Mouse (Mus musculus): Measurements from ENCODE around the gene Gm37240.
A peak's percentile ranks its signal among the peaks of the same experiment; 100 is the strongest.

The Gm37240 gene

DNA sequence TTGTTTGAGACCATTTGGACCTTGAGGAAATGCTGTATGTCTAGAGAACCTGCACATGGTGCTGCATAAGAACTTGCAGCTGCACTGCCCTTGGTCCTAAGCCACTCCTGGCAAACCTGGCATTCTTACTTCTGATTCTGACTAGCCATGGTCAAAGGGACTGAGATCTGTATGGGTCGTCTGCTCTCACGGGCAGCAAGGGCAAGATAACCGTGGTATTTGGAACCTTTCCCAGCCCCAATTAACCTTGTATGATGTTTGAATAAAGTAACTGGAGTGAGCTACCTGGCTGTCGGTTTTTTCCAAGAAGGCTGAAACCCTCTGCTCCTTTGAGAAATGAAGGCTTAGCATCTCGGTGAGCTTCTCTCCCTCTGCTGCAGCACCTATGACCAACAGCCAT is 8.4 kb downstream of the Gm37240 start:
- ATAC-seq (ENCODE audit: low TSS enrichment), result no peak

DNA sequence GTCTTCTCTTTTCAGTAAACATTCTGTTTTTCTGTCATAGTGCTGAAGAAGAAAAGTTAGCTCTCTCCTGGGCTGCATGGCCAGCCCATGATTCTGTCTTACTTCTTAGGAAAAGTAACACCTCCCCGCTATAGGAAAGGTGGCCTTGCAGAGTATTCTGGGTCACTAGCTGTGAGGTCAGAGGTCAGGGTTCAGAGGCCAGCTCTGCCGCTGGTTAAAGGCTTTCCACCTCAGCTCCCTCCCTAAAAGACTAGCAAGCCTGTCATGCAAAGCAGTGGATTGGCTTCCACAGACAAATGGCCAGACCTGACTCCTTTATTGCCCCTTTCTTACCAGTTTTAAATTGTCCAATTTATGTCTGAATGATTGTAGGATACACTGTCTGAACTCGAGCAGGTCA is 23.3 kb downstream of the Gm37240 start:
- no peak for ATAC-seq (ENCODE audit: low TSS enrichment)

DNA sequence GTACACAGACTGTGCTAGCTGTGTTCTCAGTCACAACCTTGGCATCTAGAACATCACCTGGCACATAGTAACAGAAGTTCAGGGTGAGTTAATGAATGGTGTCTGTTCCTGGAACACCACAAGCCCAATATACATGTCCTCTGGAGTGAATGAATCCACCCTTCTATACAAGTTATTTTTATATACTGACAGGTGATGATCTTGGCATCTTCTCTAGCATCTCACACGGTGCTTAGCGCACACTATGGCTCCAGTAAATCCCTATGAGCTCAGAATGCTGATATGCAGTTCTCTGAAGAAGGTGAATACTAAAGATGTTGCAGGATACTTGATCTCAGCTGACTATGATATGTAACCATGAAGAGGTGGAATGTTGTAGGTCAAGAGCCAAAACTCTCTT is 24.4 kb downstream of the Gm37240 start:
- no peak for ATAC-seq (ENCODE audit: low TSS enrichment)

GRCm38 (mm10) chr3:85860996-85861395 is 26.3 kb downstream of the Gm37240 start:
- no peak for ATAC-seq (ENCODE audit: low TSS enrichment)

- no peak for ATAC-seq (ENCODE audit: low TSS enrichment)
Observed at GRCm38 (mm10) chr3:85859311-85859710, 28.0 kb downstream of the Gm37240 start.

GRCm38 (mm10) chr3:85858140-85859135 is 28.9 kb downstream of the Gm37240 start:
- peak; percentile 62 for ATAC-seq (ENCODE audit: low TSS enrichment)

GRCm38 (mm10) chr3:85857083-85857482 is 30.2 kb downstream of the Gm37240 start:
- ATAC-seq (ENCODE audit: low TSS enrichment), result no peak

DNA sequence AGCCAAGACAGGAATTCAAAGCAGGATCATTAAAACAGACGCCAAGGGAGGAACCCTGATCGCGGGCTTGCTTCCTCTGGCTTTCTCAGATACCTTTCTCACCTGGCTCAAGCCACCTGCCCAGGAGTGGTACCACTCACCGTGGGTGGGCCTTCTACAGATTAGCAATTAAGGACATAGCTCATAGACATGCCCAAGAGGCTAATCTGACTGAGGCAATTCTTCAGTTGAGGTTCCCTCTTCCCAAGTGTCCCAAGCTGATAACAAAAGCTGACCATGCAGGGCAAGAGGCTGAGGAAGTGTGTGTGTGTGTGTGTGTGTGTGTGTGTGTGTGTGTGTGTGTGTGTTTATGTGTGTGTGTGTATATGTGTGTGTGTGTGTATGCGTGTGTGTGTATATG is 31.4 kb downstream of the Gm37240 start:
- no peak for ATAC-seq (ENCODE audit: low TSS enrichment)

DNA sequence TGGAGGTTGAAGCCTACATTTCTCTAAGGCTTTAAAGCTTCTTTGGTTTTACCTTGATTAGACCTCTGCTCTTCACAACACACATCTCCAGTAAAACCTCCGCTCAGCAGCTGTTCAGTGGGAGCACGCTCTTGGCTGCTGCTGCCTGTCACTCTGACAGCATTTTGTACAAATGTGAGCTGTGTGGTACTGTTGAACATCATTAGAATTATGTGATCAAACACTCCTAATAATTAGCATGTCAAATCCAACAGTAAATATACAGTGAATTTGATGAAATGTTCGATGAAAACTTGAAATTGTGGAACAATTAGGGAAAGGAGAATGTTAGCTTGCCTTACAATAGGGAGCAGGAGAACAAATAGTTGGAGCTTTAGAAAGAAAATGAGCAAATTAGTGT is 32.3 kb downstream of the Gm37240 start:
- 0 out of 2 replicates have a peak, but pooled peaks have one; percentile 31 for ATAC-seq (ENCODE audit: low TSS enrichment)

GRCm38 (mm10) chr3:85854143-85854542 is 33.2 kb downstream of the Gm37240 start:
- ATAC-seq (ENCODE audit: low TSS enrichment), result no peak

DNA sequence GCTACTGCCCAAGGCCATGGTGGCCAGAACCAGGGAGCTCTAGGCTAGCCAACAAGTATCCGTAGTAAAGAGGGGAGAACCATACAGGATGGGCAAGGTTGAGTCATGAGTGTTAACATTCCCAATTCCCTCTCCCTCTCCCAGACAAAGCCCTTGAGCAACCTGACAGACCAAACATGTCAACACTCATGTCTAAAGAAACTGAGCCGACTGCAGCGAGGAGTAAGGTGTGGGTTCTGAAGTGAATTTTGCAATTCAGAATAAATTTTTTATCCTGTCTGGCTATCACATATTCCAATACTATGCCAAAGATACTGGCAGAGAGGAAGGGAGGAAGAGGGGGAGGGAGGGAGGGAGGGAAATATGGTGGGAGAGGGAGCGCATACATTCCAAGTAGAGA is 33.6 kb downstream of the Gm37240 start:
- no peak for ATAC-seq (ENCODE audit: low TSS enrichment)

- ATAC-seq (ENCODE audit: low TSS enrichment), result no peak
Observed at GRCm38 (mm10) chr3:85850079-85850478, 37.2 kb downstream of the Gm37240 start.

- ATAC-seq (ENCODE audit: low TSS enrichment), result no peak
Observed at GRCm38 (mm10) chr3:85846316-85846715, 41.0 kb downstream of the Gm37240 start.

- no peak for ATAC-seq (ENCODE audit: low TSS enrichment)
Observed at GRCm38 (mm10) chr3:85845341-85845740, 42.0 kb downstream of the Gm37240 start.

DNA sequence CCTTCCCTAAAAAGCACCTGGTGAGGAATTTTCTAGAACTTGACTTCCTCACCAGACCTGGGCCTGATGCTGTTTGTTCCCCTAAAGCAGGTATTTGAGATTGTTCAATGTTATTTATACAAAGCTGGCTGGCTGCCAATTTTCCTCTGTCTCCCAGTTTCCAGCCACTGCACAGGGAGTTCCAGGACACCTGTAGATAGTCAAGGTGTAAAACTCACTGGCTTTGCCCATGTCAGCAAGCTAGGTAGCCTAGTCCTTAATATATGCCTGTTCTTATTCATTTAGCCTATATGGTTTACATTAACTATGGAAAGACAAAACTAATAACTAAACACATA is 44.5 kb downstream of the Gm37240 start:
- no peak for ATAC-seq (ENCODE audit: low TSS enrichment)

DNA sequence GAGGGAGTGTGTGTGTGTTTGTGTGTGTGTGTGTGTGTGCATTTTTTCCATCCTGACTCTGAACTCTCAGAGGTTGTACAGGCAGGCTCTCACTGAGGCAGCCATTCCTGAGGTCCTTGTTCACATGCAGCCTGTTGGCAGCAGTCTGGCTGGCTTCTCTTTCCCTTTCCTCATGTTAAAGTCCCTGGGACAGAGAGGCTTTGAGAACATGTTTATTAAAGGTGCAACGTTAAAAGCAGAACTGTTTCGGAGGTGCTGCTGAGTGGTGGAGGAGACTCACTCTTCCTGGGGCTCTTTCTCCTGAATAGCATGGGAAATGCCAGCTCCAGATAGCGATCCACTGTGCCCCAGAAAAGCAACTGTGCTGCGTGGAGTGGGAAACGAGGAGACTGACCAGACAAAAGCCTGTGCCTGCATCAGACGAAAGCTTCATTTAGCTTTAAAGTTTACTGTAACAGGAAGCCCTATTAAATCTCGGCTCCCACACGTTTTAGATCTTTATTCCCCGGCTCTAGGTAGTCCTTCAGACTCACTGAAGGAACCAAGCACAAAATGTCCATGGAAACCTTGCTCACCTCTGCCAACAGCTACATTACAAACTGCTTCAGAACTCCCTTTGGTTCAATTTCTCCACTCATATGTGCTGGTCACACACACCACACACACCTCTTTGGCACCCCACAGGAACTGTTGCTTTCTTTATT is 45.0 kb downstream of the Gm37240 start:
- peak; percentile 90 for ATAC-seq (ENCODE audit: low TSS enrichment)

DNA sequence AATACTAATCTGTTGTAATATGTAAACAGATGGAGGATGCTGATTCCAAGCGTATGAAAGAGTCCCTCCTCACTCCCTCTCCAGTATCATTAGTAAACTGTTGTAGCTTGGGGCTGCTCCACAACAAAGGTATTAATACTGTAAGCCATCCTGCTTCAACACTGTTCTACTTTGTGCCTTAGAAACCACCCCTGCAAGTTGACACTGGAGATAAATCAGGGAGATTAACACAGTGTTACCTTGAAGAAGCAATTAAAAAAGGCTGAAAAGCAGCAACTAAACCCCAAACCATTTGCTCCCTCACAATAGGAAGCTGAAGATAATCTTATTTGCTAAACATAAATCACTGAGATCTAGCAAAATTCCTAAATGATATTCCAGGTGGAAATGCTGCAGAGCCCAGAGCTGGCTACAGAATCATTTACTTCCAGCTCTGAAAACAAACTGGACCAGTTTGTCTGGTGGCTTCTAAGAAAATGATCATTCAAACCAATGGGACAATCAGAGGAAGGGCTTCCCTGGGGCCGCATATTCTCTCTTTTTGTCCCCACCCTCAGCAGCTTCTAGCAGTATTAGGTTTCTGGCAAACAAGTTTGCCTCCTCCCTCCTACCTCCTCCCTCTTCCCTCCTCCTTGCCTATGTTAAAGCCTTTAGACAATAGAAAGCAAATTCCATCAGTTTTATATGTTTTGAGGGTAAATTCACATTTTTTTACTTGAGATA is 45.7 kb downstream of the Gm37240 start:
- peak; percentile 38; the same call in 1 of the 2 replicates for ATAC-seq (ENCODE audit: low TSS enrichment)

DNA sequence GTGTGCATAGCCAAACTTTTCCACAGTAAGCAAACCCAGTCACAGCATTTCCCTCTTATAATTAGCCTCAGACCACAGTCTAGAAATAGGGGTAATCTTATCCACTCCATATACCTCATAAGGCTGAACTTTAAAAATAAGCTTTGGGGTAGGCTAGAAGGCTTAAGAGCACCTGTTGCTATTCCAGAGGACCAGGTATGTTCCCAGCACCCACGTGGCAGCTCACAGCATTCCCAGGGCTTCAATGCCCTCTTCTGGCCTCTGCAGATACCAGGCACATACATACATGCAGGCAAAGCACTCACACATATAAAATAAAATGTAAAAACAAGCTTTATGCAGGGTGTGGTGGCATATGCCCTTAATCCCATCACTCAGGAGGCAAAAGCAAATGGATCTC is 53.7 kb downstream of the Gm37240 start:
- ATAC-seq (ENCODE audit: low TSS enrichment), result no peak

- no peak for ATAC-seq (ENCODE audit: low TSS enrichment)
Observed at GRCm38 (mm10) chr3:85832490-85833155, 54.7 kb downstream of the Gm37240 start.

DNA sequence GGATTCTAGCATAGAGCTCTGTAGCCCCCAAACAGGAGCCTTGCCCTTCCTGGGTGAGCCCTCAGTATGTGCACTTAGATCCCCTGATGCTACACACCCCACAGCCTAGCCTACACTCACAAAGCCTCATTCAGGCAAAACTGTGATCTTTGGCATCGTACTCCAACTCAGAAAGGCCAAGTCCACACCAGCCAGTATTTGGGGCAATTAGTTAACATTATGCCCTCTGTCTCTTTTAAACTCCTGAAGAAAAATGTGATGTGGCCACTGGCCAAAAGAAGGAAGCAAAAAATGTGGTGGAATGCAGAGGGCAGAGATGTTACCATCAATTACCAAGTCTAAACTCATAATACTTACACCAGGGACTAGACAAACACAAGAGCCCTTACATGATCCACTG is 55.5 kb downstream of the Gm37240 start:
- ATAC-seq (ENCODE audit: low TSS enrichment), result no peak

- no peak for ATAC-seq (ENCODE audit: low TSS enrichment)
Observed at GRCm38 (mm10) chr3:85829047-85829446, 58.3 kb downstream of the Gm37240 start.

GRCm38 (mm10) chr3:85827815-85828214 is 59.5 kb downstream of the Gm37240 start:
- no peak for ATAC-seq (ENCODE audit: low TSS enrichment)
